Mouse (Mus musculus): ENCODE results near the gene Gm14444.
"Not testable (repeated sequence)": the region's sequence is repeated elsewhere in the genome, so short reads cannot be mapped to it uniquely, and the experiment has no call there.

- not testable (repeated sequence) for TF ChIP-seq CTCF, EP300 (IDR thresholded peaks at IDR 0.05; ENCODE audit: low read depth)
These were observed at the start of gene Gm14444 for GRCm38 (mm10) chr2:175010022-175010421.

Data from liver, postnatal 0 days (tissue).